Mouse (Mus musculus) right cerebral cortex, adult 2 months (tissue): ENCODE data around the gene Ttll8.

Experiments
- DNase-seq, 2 experiments: peaks; one replicate each; pipeline ENCODE4 v3.0.0; 2021 to 2022; ENCODE audit warnings: low spot score in 2 of 2

Ttll8 gene

DNA sequence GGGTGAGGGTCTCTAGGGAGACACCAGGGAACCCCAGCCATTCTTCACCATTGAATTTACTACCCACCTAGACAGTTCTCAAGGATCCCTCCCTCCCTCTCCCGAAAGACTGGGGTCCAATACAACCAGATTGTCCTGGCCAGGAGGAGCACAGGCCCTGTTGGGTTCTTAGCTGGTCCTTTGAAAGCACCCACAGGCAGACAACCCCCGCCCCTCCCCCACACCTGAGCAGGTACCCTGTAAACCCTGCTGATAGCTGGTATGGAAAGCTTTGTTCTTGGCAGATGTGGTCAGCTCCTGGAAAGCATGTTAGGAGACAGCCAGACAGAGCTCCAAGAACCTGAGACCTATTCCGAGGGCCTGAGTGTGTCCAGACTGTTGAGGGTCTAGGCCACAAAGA lies 93.4 kb downstream of the Ttll8 start:
- DNase-seq, result no peak

DNA sequence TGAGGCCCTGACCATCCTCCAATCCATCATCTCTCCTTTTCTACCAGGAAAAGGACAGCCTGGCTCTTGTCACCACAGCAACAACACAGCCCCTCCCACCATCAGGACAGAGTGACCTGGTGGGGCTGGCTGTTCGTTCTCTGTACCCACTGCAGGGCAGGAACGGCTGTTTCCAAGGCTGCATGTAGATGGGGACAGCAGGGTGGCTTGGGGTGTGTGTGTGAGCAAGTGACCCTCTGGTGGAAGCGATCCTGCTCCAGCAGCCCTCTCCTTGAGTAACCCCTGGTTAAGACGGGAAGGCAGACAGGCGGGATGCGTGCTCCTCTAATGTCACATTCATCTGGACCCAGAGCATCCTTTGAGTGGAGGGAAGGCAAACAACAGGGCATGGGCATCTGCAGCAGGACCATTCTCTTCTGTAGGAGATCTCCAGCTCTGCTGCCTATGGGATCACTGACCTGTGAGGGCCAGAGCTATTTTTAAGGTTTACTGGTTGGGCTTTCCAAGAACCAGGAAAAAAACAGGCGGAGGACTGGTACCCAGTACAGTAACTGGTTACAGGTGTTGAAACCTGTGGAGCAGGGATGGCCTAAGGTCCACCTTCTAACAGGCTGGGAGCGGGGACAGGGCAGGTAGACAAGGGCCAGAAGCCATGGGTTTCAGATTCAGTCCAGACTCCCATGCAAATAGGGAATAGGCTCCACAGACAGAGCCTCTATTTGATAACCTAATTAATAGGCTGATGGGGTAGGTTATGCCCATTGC lies 94.8 kb downstream of the Ttll8 start:
- DNase-seq, result no peak

DNA sequence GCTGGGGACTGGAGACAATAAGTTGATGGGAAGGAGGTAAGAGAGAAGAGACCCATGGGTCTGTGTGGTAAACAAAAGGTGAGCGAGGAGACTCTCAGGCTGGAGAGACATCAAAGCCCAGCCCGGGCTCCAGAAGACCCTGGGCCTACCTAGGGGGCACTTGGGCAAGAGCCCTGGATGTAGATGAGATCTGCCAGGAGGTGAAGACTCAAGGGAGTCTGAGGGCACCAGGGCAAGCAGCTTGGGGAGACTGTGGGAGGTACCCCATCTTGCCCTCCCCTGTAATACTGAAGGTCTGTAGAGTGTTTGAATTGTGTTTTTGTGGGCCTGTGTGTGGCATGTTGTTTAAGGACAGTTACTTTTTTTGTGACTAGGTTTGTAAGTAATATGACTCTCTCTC lies 95.5 kb downstream of the Ttll8 start:
- no peak for DNase-seq

DNA sequence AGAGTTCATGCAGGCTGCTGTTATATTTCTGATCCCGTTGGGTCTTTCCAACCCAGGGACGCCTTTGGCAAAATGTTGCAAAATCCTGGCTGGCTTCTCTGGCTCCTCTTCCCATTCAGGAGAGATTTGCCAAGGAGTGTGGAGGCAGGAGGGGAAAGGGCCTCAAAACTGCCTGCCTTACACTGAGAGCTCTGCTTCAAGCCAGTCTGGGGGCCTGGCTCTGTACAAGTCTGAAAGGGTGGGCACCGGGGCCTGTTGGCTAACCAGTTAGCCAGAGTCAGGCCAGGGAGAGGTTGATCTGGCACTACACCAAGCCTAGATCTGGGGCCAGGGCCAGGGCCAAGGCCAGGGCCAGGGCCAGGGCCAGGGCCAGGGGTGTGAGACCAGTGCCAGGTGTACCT lies 96.1 kb downstream of the Ttll8 start:
- DNase-seq, result no peak

DNA sequence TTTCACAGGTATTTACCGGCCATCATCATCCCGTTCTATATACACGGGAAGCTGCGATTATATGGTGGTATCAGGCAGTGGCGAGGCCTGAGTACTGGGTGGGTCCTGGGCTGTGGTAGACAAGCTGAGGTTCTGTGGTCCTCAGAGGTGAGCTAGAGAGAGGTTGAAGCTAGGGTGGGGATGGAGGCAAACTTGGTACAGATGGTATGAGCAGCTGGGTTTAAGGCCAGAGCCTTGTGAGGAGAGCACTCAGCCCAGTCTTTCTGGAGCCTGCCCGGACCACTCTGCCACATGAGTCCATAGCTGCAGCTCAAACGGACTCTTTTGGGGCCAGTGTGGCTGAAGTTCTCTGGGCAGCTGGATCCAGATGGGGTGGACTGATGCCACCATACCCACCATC lies 96.9 kb downstream of the Ttll8 start:
- DNase-seq, result no peak

DNA sequence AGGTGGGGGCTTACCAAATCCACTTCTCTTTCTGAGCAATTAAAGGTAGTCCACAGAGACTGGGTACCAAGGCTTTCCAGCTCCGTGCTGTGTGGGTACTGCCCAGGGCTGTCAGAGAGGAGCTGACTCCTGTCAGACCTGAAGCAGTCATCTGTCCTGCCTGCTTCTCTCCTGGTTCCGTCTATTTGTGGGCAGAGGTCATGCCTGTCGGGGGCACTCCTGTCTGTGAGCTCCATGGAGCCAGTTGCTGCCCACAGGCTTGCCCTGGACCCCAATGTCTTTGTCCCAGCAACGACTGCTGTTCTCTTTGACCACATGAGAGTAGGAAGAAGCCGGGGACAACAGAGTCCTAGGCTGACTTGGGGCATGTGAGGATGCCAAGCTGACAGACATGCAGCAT lies 97.6 kb downstream of the Ttll8 start:
- DNase-seq, result no peak

DNA sequence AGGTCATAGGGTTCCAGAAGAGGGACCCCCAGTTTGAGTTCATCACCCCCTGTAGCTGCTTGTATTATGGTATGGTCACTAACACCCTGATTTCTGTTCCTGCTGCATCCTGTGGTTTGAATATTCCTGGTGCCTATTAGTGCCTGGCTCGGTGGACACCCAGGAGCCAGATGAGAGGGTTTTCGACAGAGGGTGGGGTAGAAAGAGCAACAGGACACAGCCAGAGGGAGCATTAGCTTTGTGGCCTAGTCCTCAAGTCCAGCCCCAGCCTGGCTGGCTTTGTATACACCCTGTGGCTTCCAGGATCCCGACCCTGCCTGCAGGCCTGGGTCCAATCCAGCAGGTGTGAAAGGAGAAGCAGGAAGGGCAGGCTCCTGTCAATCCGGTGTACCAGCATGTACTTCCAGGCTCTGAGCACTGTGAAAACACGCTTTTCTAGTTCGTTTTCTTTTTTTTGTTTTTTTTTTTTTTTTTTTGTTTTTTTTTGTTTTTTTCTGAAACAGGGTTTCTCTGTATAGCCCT lies 98.3 kb downstream of the Ttll8 start:
- DNase-seq, result no peak

DNA sequence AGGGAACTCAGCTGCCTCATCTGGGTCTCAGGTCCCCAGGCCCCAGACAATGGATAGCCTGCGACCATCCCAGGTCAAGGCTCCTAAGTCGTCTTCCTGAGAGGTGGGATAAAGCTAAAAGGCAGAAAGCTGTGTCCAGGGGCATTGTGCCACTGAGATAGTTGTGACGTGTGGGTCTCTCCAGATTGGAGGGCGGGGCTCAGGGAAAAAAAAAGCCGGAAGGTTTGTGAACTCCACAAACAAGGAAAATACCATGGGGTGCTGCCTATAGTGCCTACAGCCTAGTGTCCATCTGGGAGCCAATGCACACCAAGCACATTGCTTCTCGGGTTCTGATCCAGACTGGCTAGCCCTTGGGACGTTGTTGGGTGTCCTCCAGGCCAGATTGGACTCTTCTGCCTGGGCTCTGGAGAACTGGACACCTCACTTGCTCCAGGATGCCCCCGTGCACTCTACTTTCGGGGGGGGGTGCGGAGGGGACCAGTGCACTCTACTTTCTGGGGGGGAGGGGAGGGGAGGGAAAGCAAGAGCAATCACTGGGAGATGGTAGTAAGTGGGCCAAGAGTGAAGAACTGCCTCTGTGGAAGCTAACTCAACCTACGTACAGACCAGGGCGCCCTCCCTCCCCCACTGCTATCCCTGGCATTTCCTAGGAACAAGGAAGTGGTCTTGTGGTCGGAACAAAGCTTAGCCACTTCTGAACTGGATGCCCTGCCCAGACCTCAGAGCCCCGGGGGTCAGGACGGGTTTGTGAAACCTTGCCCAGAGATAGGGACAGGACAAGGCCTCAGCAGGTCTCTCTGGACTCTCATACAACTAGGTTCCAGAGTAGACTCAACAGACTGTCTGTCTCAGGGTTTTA lies 99.0 kb downstream of the Ttll8 start:
- DNase-seq, result no peak

DNA sequence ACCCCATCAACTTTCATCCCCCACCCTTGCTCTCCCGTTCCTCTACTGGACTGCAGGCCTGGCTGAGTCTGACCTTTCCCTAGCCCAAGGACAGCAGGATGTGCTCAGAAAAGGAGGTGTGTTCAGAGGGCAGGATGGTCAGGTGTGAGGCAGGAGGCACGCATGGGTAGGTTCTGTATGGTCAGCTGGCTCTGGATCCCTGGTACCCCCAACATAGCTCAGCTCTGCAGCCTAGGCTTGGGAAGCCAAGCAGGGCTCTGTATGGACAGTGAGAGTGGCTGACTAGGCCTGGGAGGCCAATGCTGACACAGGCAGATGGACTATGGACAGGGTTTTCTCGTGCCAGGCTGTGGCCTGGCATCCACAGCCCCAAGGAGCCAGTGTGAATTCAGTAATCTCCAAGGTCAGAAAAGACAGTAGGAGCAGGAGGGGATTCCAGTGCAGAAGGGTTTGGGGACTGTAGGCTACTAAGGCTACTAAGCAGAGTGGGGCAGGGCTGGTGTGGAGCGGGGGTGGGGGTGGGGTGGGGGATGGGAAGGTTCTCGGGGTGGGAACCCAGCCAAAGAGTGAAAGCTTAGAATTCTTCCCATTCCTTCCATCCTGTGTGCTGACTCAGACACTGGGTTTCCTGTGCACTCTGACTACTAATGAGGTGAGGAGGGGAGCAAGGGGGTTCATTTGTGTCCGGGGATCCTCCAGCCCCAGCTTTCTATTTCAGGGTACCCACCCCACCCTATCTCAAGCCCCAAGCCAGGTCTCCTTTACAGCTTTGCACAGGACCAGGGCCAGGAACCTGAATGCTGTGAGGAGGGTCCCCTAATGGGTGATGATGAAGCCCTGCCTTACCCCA lies 99.9 kb downstream of the Ttll8 start:
- no peak for DNase-seq

DNA sequence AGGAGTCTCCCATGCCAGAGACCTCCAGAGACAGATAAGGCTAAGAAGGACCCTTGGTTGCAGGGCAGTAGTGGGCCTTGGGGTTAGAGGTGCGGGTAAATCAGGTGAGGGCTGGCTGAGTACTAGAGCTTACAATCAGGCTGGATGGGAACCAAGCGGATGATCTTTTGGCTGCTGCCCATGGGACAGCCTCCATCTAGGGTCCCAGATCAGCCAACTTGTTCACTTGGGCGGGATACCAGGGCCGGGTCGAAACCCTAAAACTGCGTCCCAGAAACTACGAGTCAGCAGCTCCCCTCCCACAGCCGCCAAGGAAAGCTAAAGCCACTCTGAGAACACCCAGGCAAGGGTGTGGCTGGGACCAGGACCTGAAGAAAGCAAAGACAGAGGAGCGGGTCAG lies 101.1 kb downstream of the Ttll8 start:
- DNase-seq, result no peak

DNA sequence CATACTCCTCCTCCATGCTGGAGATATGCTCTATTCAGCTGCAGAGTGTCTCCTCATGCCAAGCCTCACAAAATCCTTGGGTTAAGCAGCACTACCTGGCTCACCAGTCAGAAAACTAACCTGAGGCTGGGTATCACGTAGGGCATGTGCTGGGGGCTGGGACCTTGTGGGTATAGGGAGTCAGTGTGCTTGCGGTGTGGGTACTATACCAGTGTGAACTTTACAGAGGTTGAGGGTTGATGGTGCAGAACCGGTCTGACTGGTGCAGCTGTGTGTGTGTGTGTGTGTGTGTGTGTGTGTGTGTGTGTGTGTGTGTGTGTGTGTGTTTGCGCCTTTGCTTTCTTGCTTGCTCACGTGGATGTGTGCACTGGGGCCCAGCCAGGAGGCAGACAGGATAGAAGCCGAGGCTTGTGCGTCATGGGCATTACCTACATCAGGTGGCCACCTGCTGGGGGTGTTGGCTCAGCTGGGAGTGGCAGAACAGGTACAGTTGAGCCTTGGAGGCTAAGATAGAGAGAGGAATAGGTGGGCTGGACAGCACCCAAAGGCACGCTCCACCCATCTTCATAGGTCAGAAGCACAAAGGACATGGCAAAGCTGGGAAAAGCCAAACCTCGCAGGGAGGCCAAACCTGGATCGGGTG lies 102.6 kb downstream of the Ttll8 start:
- no peak for DNase-seq

DNA sequence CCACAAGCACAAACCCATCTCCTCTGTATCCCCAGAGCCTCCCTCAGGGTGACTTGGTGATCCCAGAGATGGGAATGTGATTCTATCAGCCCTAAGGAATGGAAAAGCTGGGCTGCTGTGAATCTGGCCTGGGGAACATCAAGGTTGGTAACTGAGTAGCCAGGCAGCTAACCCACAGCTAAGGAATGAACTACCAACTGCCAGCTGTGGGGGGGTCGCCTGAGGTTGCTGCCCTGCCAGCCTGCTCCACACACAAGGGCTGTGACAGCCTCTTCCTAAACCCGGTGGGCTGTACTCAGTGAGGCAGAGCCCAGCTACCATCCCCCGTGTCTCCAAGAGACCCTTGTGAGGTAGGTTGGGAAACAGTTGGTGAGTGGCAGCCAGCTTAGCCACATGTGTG lies 103.1 kb downstream of the Ttll8 start:
- DNase-seq, result no peak

DNA sequence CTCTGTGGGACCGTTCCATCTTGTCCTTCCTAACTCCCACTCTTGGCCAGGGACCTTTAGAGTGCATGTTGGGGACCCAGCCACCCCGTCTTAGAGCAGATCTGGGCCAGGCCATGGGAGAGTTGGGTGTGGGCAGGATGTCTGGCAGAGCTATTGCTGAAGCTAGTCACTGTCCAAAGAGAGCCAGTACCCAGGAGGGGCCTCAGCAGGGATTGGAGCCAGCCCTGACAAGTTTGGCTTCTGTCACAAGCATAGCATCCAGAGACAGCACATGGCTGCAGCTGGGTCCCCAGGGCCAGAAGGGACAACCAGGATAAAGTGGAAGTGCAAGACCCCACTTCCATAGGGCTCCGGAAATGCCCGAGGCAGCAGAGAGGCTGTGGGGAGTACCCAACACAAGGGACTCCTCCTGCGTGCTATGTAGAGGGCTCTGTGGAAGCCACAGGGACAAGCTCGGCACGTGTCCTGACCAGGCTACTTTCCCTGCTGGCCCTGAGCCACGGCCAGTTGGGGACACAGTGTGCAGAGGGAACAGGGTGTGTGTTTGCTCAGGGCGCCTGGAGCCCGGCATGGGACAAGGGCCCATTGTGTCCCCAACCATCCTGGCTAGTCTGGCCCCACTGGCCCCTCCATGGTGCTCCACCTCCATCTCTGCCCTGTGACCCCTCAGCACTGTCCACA lies 103.9 kb downstream of the Ttll8 start:
- DNase-seq, result peak; percentile 67 to 78

DNA sequence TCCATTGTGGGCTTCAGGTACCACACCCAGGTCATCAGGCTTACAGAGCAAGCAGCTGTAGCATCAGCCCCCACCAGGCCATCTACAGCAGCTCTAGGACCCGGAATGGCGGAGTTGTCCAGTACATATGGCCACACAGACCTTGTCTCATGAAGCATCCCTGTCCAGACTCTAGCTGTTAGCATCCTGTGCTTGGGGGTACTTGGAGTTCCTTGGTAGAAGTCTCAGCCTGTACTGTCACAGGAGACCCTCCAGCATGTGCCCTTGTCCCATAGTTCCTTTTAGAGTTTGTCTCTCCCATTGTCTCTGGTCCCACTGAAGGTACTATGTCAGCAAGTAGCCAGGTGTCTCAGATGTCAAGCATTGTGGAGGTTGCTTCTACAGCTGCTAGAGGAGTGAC lies 104.6 kb downstream of the Ttll8 start:
- DNase-seq, result no peak

DNA sequence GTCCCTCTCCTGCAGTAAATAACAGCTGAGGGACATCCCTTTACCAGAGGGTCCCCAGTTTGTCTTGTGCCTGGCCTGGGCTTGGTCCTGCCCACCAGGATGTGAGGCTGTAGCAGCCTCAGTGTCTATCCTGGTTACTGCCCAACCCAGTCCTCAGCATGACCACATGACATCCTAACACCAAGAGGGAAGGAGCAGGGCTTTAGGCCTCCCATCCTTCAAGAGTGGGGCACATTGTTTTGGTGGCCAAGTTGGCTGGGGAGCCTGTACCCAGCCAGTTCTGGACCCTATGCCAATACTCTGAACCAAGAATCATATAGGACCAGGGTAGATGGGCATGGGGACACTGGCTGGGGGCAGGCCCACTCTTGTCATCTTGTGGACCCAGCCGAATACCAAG lies 105.6 kb downstream of the Ttll8 start:
- no peak for DNase-seq

DNA sequence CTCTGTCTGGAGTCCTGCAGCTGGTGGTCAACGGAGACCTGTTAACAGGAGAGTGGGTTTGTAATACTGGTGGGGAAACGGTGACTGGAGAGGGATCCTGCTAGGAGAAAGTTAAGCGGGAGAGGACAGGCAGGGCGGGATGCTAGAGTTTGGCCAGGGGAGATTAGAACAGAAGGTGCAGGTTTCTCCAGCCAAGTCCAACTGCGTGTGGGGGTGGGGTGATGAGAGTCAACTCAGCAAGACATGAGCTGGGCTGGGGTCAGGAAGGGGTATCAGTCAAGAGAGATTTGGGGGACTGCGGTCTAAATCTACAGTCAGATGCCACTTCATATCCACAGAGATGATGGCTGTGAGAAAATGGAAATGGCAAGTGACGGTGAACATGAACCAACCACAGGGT lies 109.3 kb downstream of the Ttll8 start:
- DNase-seq, result no peak

DNA sequence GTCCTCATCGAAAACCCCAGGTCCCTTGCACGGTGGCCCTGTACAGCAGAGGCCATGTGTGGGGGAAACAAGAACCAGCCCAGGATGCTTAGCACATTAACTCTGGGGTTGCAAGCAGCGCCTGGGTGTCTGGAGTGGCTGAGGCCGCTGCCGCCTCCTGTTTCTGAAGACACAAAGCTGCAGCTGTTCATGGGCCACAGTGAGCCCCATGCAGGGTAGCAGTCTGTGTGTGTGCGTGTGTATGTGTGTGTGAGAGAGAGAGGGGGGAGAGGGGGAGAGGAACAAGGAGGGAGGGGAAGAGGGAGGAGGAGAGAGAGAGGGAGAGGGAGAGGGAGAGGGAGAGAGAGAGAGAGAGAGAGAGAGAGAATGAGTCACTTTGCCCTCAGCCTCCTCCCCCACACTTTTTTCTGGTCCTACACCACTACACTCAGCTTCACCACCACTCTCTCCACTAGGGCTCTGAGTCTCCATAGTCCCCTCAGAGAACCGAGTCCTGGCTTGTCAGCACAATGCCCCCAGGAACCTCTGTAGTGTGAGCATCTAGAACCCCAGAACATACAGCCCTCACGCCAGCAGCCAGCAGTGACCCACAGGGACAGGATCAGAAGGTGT lies 110.6 kb downstream of the Ttll8 start:
- DNase-seq, result peak; percentile 33 to 41

DNA sequence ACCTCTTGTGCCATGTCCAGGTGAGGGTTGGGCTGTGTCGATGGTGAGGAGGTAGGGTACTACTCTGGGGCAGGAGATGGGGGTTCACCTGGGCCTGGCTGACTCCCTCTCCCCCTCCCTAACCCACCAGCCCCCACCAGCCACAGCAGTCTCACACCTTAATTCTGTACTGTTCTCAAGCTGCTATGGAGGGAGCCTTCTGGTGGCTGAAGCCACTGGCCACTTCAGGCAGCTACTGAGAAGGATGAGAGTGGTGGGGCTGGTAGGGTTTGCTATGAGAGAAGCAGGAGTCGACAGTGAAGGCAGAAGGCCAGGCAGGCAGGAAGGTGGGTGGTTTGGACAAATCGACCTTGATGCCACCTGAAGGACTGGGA lies 111.9 kb downstream of the Ttll8 start:
- no peak for DNase-seq

DNA sequence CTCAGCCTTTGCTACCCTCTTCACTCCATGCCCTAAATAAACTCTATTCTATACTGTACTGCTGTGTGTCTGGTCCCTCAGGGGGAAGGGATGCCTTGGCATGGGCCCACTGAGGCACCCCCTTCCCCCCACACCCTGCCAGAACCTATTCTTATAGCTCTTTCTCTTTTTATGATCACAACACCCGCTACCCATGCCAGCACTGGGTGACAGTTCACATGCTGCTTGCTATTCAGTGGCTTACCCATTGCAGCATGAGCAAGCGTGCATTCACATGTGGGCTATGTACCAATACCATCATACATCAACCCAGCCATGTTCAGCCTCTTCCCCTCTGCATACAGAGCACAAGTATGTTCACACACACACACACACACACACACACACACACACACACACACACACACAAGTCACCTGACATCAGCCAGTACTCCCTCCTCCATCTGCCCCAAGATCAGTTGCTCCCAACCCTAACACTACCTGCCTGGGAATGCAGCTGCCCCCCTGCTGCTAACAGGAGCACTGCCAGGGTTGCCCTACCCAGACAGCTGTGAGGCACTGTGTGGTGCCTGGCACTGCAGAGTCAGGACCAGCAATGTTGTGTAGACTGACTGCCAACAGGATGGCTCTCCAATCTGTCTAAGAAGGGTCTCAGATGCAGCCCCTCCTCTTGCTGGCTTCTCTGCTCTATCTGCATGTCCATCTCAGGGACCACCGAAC lies 112.5 kb downstream of the Ttll8 start:
- DNase-seq, result no peak

DNA sequence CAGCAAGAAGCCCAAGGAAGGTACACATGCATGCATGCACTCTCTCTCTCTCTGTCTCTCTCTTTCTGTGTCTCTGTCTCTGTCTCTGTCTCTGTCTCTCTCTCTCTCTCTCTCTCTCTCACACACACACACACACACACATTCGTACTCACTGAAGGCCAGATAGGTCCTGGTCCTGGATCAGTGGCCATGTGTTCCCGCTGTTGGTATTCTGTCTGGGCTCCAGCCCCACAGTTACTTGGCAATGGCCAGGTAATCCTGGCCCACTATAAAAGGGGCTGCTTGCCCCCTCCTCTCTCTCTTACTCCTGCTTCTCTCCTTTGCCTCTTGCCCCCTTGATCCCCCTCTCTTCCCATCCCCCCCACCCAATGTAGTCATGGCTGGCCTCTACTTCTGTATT lies 113.1 kb downstream of the Ttll8 start:
- no peak for DNase-seq
